Mouse (Mus musculus): ENCODE measurements around the gene Kifc5b. TPM values are rescaled to one million over a fixed set of nuclear protein-coding genes. Genes with fewer than 3 reads are reported as not detected.
A peak's percentile ranks its signal among the peaks of the same experiment; 100 is the strongest.

The Kifc5b gene
- polyA plus RNA-seq, 1 experiment from 2014 or later = 12.6 TPM

- WGBS = 8% methylated on average over 4 of the region's 4 CpGs
- Histone ChIP-seq H3K9me3 (replicated peaks) (no peaks in the 10 kb centered on the region), H3K27me3 (ENCODE audit: low read depth, poor library complexity, severe bottlenecking) (no peaks in the 10 kb centered on the region), H3K36me3 (peaks cover 15% of the 10 kb centered on the region), H3K27ac (peak overlapping the region; percentile 91), H3K4me1 (peaks cover 69% of the 10 kb centered on the region), H3K4me3 (peak overlapping the region; percentile 75)
- no peak for DNase-seq (ENCODE audit: low spot score)
Measured at GRCm38 (mm10) chr17:26941841-26942570, 25.1 kb downstream of the Kifc5b start.

GRCm38 (mm10) chr17:26945824-26946495 lies 29.1 kb downstream of the Kifc5b start:
- no peak for DNase-seq (ENCODE audit: low spot score)

GRCm38 (mm10) chr17:26946567-26946966 lies 29.7 kb downstream of the Kifc5b start:
- Histone ChIP-seq H3K27me3 (ENCODE audit: low read depth, poor library complexity, severe bottlenecking) (peaks cover 6% of the 10 kb centered on the region), H3K9me3 (replicated peaks) (no peaks in the 10 kb centered on the region), H3K4me3 (peak overlapping the region; percentile 66), H3K27ac (peak overlapping the region; percentile 86), H3K4me1 (peaks cover 75% of the 10 kb centered on the region), H3K36me3 (0 out of 2 replicates have a peak, but pooled peaks cover 8% of the 10 kb centered on the region)
- under 1% methylated on average over 35 of the region's 37 CpGs for WGBS
- DNase-seq (ENCODE audit: low spot score) = peak; percentile 79

More at GRCm38 (mm10) chr17:26945824-26946495, 29.1 kb downstream of the Kifc5b start:
- Histone ChIP-seq H3K36me3 (0 out of 2 replicates have a peak, but pooled peaks cover 8% of the 10 kb centered on the region), H3K27me3 (ENCODE audit: low read depth, poor library complexity, severe bottlenecking) (peaks cover 6% of the 10 kb centered on the region), H3K4me1 (peaks cover 75% of the 10 kb centered on the region), H3K4me3 (peak overlapping the region; percentile 66), H3K27ac (peak overlapping the region; percentile 86), H3K9me3 (replicated peaks) (no peaks in the 10 kb centered on the region)
- 29% methylated on average over 13 of the region's 13 CpGs for WGBS

GRCm38 (mm10) chr17:26947231-26948100 lies 30.6 kb downstream of the Kifc5b start:
- Histone ChIP-seq H3K36me3 (0 out of 2 replicates have a peak, but pooled peaks cover 9% of the 10 kb centered on the region), H3K4me3 (peak overlapping the region; percentile 66), H3K27me3 (ENCODE audit: low read depth, poor library complexity, severe bottlenecking) (peaks cover 6% of the 10 kb centered on the region), H3K4me1 (peaks cover 75% of the 10 kb centered on the region), H3K9me3 (replicated peaks) (no peaks in the 10 kb centered on the region), H3K27ac (peak overlapping the region; percentile 86)
- WGBS = 48% methylated on average over 12 of the region's 12 CpGs
- DNase-seq (ENCODE audit: low spot score) = no peak

- Histone ChIP-seq H3K36me3 (peaks cover 11% of the 10 kb centered on the region; the same call in 1 of the 2 replicates), H3K27ac (peak overlapping the region; percentile 93), H3K4me1 (peaks cover 80% of the 10 kb centered on the region), H3K9me3 (replicated peaks) (no peaks in the 10 kb centered on the region), H3K4me3 (peak overlapping the region; percentile 80), H3K27me3 (ENCODE audit: low read depth, poor library complexity, severe bottlenecking) (peaks cover 6% of the 10 kb centered on the region)
- under 1% methylated on average over 69 of the region's 87 CpGs for WGBS
- DNase-seq (ENCODE audit: low spot score) = peak; percentile 75
Measured at GRCm38 (mm10) chr17:26948316-26949050, 31.6 kb downstream of the Kifc5b start.

GRCm38 (mm10) chr17:26949051-26949577 lies 32.2 kb downstream of the Kifc5b start:
- Histone ChIP-seq H3K36me3 (peaks cover 11% of the 10 kb centered on the region), H3K27me3 (ENCODE audit: low read depth, poor library complexity, severe bottlenecking) (peaks cover 6% of the 10 kb centered on the region), H3K4me1 (peaks cover 86% of the 10 kb centered on the region), H3K9me3 (replicated peaks) (no peaks in the 10 kb centered on the region), H3K27ac (peak overlapping the region; percentile 93), H3K4me3 (peak overlapping the region; percentile 80)
- peak; percentile 62 for DNase-seq (ENCODE audit: low spot score)
- WGBS = 10% methylated on average over 14 of the region's 14 CpGs

- peak overlapping the region; percentile 93 for H3K27ac ChIP-seq
- DNase-seq (ENCODE audit: low spot score) = no peak
Measured at GRCm38 (mm10) chr17:26949866-26950265, 33.0 kb downstream of the Kifc5b start.

GRCm38 (mm10) chr17:26950560-26951288 lies 33.8 kb downstream of the Kifc5b start:
- Histone ChIP-seq H3K27ac (peak overlapping the region; percentile 93), H3K36me3 (peaks cover 18% of the 10 kb centered on the region), H3K4me1 (peaks cover 90% of the 10 kb centered on the region), H3K9me3 (replicated peaks) (no peaks in the 10 kb centered on the region), H3K4me3 (peak overlapping the region; percentile 80), H3K27me3 (ENCODE audit: low read depth, poor library complexity, severe bottlenecking) (peaks cover 6% of the 10 kb centered on the region)
- DNase-seq (ENCODE audit: low spot score) = no peak
- WGBS = 40% methylated on average over 7 of the region's 7 CpGs

More at GRCm38 (mm10) chr17:26949866-26950265, 33.0 kb downstream of the Kifc5b start:
- H3K27me3 ChIP-seq (ENCODE audit: low read depth, poor library complexity, severe bottlenecking) = peaks cover 6% of the 10 kb centered on the region
- 42% methylated on average over 5 of the region's 5 CpGs for WGBS
- H3K36me3 ChIP-seq = peaks cover 11% of the 10 kb centered on the region
- peak overlapping the region; percentile 80 for H3K4me3 ChIP-seq
- H3K4me1 ChIP-seq = peaks cover 93% of the 10 kb centered on the region
- no peaks in the 10 kb centered on the region for H3K9me3 ChIP-seq (replicated peaks)

- H3K27ac ChIP-seq = peak overlapping the region; percentile 93
- H3K4me3 ChIP-seq = peak overlapping the region; percentile 80
- peaks cover 24% of the 10 kb centered on the region for H3K36me3 ChIP-seq
- WGBS = under 1% methylated on average over 10 of the region's 11 CpGs
- peaks cover 6% of the 10 kb centered on the region for H3K27me3 ChIP-seq (ENCODE audit: low read depth, poor library complexity, severe bottlenecking)
- no peaks in the 10 kb centered on the region for H3K9me3 ChIP-seq (replicated peaks)
- peak; percentile 94 for DNase-seq (ENCODE audit: low spot score)
- peaks cover 83% of the 10 kb centered on the region for H3K4me1 ChIP-seq
Measured at GRCm38 (mm10) chr17:26951406-26951805, 34.5 kb downstream of the Kifc5b start.

- Histone ChIP-seq H3K36me3 (peaks cover 33% of the 10 kb centered on the region), H3K4me1 (peaks cover 75% of the 10 kb centered on the region), H3K9me3 (replicated peaks) (no peaks in the 10 kb centered on the region), H3K4me3 (peak overlapping the region; percentile 80), H3K27ac (peak overlapping the region; percentile 93), H3K27me3 (ENCODE audit: low read depth, poor library complexity, severe bottlenecking) (peaks cover 5% of the 10 kb centered on the region)
- DNase-seq (ENCODE audit: low spot score) = no peak
- WGBS = 1% methylated on average over 23 of the region's 23 CpGs
Measured at GRCm38 (mm10) chr17:26951952-26952877, 35.3 kb downstream of the Kifc5b start.
